Mouse (Mus musculus) spleen, postnatal 36 days (tissue): ENCODE data around the gene Myh7b.
"Not testable (repeated sequence)": the region's sequence is repeated elsewhere in the genome, so short reads cannot be mapped to it uniquely, and the experiment has no call there.

Experiments
- DNase-seq, 2 experiments: peaks; one replicate each; pipeline ENCODE4 v3.0.0; 2022; ENCODE audit warnings: low spot score in 2 of 2, mixed read lengths in 1 of 2

Myh7b gene

DNA sequence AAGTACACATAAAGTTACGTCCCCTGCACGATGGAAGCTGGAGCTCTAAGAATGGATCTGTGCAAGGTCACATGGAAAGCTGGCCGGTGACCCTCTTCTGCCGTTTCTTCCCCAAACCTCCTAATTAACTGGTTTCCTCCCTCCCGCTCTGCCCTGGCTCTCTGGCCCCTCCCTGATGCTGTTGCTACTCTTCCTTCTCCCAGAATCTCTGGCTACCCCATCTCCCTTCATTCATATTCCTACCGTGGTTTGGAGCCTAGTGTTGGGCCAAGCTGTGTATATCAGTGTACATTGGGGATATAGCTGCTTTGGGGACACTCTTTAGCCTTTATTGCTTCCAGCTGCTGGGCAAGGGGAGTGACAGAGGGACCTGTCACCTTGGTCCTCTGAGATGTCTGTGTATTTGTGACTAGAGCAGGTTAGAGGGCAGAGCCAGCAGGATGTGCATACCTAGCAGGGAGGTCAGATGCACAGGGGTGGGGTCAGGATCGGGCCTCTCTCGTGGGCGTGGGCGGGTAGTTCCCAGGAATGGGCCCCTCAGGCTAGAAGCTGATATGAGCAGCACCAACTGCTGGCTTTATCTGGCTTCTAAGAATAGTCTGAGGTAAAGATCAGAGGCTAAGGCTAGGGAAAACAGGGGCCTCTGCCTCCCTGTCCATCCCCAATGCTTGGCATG lies 6.3 kb upstream of the Myh7b start:
- DNase-seq = peak in 1 of 2 experiments; percentile 24

GRCm38 (mm10) chr2:155605236-155605589 lies 5.8 kb upstream of the Myh7b start:
- not testable (repeated sequence) for DNase-seq

DNA sequence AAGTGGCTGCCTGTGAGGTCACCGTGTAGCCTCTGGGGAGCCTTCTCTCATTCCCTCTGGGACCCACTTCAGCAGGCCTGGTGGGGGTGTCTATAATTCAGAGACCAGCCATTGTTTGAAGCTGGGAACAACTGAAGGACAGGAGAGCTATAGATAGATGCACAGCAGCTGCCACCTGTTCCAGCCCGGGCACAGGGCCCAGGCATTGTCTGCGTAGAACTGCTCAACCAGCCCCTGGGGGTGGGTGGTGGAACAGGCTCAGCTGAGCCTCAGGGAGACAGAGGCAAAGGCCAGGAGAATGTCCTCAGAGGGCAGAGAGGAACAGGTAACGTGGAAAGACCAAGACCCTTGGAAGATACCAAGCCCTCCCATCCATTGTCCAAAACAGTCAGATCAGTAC lies 4.7 kb upstream of the Myh7b start:
- DNase-seq = no peak

DNA sequence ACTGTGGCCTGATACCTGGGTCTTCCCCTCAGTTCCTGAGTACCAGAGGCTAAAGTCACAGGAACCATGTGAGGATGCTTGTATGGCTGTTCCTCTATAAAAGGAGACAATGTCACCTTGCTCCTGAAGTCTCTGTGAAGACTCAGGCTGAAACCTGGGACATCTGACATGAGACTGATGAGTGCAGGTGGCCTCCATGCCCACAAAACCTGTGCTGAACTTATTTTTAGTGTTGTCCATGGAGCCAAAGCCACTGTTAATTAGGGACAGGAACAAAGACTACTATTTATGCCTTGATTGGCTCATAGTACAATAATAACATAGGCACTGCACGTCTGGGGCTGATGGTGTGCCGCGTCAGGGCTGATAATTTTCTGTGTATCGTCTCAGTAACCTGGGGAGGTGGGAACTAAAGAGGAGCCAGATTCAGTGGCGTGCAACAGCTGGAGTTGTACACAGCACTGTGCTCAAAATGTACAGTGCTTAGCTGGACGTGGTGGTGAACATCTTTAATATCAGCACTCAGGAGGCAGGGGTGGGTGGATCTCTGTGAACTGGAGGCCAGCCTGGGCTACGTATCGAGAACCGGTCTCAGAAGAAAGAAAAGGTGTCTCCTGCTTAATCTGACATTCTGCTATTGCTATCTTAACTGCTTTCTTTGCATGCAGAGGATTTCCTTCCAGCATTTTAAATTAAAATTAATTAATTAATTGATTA lies 980 bp downstream of the Myh7b start:
- no peak for DNase-seq

GRCm38 (mm10) chr2:155613326-155613755 lies 2.3 kb downstream of the Myh7b start:
- peak; percentile 60 to 62 for DNase-seq

- DNase-seq = no peak
These were observed 2.9 kb downstream of the Myh7b start for GRCm38 (mm10) chr2:155613953-155614352.

DNA sequence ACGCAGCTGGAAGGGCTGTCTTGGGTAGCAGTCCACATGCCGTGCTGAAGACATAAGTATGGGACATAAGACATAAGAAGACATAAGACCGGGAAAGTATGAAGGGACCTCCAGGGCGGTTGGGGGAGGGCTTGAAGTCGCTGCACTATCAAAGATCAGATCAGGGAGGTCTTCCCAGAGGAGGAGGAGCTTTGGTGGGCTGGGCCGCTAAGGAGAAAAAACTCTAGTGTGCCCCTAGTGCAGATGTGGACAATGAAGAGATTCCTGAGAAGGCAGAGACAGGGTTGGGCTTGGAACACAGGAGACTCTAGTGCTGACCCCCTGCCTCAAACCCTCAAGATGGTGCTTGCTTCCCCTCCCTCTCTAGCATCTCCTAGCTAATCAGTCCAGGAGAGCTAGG lies 6.0 kb downstream of the Myh7b start:
- DNase-seq = no peak

- DNase-seq = peak; percentile 74 to 78
These were observed 8.8 kb downstream of the Myh7b start for GRCm38 (mm10) chr2:155619817-155620216.

DNA sequence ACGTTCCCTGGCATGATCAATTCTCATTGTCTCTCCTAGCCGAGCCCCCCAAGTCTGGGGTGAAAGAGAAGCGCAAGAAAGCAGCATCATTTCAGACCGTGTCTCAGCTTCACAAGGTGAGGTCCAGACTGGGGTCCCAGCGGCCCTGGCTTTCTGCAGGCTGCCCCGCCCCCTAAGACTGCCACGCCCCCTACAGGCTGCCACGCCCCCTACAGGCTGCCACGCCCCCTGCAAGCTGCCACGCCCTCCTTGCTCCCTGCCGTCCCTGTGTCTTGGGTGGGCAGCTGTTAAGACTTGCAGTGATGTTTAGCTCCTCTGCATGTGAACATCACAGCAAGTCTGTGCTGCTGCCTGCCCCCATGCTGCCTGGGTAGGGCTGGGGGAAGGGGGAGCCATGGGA lies 11.6 kb downstream of the Myh7b start:
- DNase-seq = no peak

DNA sequence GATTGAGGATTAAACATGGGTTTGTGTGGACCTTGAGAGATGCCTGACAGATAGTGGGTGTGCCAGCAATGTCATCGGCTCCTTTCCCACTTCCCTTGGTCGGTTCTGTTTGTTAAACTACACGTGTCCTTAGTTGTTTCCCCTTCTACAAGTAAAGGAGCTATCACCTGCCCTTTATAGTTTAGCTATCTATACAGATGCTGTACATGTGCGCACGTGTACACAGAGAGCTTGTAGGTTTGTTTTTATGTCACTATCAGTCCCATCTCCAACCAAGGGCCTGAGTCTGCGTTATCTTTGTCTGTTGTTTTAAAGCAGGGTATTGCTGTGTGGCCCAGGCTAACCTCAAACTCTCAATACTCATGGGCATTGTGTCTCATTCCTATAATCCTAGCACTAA lies 13.0 kb downstream of the Myh7b start:
- no peak for DNase-seq

DNA sequence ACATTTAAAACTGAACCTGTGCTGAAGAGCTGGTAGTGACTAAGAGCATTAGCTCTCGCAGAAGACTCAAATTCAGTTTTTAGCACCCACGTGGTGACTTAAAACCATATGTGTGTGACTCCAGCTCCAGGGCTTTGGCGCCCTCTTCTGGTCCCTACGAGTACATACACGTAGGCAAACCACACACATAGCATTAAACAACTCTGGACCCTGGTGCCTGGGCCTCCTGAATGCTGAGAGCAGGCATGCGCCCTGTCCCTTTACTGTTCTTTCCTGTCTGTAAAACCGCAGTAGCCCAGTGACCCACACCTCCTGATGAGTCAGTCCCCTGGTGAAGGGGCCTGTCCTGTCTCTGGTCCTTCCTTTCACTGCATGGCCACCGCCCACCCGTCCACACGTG lies 13.7 kb downstream of the Myh7b start:
- peak in 1 of 2 experiments; percentile 15 for DNase-seq

DNA sequence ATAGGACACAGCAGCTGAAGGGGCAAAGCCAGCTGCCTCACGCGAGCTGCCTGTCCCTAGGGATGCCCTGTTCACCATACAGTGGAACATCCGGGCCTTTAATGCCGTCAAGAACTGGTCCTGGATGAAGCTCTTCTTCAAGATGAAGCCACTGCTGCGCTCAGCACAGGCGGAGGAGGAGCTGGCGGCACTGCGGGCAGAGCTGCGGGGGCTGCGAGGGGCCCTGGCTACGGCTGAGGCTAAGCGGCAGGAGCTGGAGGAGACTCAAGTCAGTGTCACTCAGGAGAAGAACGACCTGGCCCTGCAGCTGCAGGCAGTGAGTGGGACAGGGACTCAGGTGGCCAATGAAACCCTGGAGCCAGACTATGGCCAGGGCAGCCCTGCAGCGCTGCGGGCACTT lies 15.3 kb downstream of the Myh7b start:
- no peak for DNase-seq

GRCm38 (mm10) chr2:155627030-155627738 lies 16.2 kb downstream of the Myh7b start:
- DNase-seq = peak in 1 of 2 experiments; percentile 49

GRCm38 (mm10) chr2:155628112-155628511 lies 17.1 kb downstream of the Myh7b start:
- no peak for DNase-seq

- DNase-seq = no peak
These were observed 17.5 kb downstream of the Myh7b start for GRCm38 (mm10) chr2:155628519-155628918.

DNA sequence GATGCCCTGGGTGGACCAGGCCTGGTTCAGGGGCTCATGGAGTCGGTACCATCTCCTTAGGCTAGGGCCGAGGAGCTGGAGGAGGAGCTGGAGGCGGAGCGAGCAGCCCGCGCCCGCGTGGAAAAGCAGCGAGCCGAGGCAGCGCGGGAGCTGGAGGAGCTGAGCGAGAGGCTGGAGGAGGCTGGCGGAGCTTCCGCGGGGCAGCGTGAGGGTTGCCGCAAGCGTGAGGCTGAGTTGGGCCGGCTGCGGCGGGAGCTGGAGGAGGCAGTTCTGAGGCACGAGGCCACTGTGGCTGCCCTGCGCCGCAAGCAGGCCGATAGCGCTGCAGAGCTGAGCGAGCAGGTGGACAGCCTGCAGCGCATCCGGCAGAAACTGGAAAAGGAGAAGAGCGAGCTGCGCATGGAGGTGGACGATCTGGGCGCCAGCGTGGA lies 18.2 kb downstream of the Myh7b start:
- DNase-seq = no peak

DNA sequence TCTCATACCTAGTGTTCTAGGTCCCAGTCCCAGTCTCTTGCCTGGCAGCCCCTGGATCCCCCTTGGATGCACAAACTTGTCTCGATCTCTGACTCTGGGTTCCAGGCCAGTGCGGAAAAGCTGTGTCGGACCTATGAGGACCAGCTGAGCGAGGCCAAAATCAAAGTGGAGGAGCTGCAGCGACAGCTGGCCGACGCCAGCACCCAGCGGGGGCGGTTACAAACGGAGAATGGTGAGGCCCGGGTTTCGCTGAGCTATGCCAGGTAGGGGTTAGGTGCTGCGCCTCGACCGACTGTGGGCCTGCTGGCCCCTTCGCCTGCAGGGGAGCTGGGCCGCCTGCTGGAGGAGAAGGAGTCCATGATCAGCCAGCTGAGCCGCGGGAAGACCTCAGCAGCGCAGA lies 19.1 kb downstream of the Myh7b start:
- no peak for DNase-seq

DNA sequence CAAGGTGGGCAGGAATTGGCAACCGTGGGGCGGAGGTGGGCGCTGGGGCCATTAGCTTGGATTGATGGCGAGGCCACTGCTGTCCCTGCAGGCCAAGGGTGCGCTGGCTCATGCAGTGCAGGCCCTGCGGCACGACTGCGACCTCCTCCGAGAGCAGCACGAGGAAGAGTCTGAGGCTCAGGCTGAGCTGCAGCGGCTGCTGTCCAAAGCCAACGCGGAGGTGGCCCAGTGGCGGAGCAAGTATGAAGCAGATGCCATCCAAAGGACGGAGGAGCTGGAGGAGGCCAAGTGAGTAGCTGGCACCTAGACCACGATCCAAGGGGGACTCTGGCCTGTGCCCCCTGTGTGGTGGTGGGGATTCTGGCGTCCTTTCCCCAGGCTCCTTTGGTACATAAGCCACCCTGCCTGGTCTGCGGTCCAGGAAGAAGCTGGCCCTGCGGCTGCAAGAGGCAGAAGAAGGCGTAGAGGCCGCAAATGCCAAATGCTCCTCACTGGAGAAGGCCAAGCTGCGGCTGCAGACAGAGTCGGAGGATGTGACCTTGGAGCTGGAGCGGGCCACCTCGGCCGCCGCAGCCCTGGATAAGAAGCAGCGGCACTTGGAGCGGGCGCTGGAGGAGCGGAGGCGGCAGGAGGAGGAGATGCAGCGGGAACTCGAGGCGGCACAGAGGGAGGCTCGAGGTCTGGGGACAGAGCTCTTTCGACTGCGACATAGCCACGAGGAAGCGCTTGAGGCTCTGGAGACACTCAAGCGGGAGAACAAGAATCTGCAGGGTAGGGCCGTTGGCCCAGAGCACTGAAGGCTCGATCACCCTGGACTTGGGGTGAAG lies 19.8 kb downstream of the Myh7b start:
- no peak for DNase-seq

- no peak for DNase-seq
These were observed 21.3 kb downstream of the Myh7b start for GRCm38 (mm10) chr2:155632138-155632936.

DNA sequence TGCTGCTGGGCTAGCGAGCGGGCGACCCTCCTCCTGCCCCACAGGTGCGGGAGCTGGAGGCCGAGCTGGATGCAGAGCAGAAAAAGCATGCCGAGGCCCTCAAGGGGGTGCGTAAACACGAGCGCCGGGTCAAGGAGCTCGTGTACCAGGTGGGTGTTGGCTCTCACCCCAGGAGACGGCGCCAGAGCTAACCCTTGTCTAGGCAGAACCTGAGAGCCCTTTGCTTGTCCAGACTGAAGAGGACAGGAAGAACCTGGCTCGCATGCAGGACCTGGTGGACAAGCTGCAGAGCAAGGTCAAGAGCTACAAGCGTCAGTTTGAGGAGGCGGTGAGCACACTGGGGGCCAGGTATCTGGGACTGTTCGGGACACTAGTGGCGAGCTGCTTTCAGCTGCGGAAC lies 22.1 kb downstream of the Myh7b start:
- DNase-seq = no peak

DNA sequence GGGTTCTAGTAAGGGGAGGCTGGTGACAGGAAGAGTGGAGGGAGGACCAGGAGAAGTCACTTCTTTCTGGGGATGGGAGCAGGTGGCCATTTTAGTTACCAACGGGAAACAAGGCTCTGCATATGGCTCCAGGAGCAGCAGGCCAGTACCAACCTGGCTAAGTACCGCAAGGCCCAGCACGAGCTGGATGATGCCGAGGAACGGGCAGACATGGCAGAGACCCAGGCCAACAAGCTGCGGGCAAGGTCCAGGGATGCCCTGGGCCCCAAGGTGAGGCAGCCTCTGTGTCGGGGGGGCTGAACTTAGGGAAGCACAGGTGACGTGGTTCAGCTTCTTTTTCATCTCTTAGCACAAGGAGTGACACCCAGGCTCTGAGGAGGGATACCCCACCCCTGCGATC lies 22.7 kb downstream of the Myh7b start:
- no peak for DNase-seq
